Mouse (Mus musculus) erythroblast, adult 5-6 weeks (primary cell): ENCODE data around the gene Mmaa. TPM values are rescaled to one million over a fixed set of nuclear protein-coding genes. Genes with fewer than 3 reads are reported as not detected.

Experiments used
- ATAC-seq: replicated peaks from 2 replicates; pipeline ENCODE4 v1.8.0; 2016; ENCODE audit warnings: moderate number of reproducible peaks, mild to moderate bottlenecking, moderate TSS enrichment, inconsistent platforms; ENCODE audit not compliant: poor library complexity, low FRiP score, severe bottlenecking
- total RNA-seq, 2 experiments: library from RNA; stranded (forward) in 1 of 2; stranded (reverse) in 1 of 2; fragments of 150-400 nt in 1 of 2; fragments of 200-764, 138-1000 nt in 1 of 2; gene quantifications; 2 replicates each; pipeline versions ENCODE4 v1.2.3 to v1.2.4; 2015 to 2017; ENCODE audit warnings: low replicate concordance in 2 of 2

Gene Mmaa
- total RNA-seq, 2 experiments from 2014 or later: 2.5 TPM; not detected in 1

DNA sequence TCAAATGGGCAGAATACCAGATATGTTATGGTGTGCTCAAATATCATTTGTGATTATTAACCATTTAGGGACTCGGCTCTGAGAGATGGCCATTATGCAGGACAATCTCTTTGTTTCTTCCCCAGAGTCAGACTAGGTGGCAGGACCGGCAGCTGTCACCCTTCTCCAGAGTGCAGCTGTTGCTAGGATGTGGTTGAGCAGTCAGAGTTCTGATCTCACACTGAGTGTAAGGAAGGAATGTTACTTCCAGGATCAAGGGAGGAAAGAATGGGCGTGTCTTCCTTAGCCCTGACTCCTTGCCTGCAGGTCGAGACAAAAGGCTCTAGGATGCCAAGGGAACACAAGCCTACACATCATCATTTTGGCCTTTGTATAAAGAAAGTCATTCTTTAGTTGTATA, 67.5 kb downstream of the Mmaa start:
- no peak for ATAC-seq

- ATAC-seq: no peak
Observed at GRCm38 (mm10) chr8:79226046-79226445, 68.7 kb downstream of the Mmaa start.

- ATAC-seq: no peak
Observed at GRCm38 (mm10) chr8:79225586-79225985, 69.2 kb downstream of the Mmaa start.

DNA sequence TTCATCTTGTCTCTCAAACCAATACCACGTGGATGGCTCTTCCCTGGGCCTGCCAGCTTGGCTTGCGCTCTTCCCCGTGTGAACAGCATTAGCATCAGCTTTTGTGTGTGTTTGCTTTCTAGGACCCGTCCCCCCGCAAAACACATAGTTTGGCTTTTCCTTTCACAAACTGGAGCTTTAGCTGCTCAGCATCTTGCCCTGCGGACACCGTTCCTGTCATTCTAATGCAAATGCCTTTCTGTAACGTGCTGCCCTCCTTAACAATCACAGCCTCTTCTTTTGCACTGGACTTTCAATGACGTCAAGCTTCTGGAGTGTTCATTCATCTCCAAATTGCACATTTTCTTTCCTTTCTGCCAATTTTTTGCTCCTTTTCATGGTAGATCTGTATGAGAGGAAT, 70.4 kb downstream of the Mmaa start:
- ATAC-seq: no peak

DNA sequence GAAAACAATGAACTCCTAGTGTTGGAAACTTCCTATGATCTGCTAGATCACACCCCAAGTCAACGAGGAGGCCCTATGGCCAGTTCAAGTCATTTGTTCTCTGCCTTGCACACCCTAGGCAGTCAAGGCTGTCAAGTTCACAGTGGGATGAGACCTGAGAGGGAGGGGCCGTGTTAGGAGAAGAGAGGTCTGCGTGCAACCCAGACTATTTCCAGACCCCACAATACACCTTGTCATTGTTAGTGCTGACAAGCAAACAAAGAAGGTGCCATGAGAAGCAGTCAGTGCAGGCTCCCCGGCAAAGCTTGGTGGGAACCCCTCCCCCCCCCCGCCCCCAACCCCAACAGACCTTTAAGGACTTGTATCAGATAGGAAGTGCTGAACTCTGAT, 72.0 kb downstream of the Mmaa start:
- no peak for ATAC-seq

- ATAC-seq: no peak
Observed at GRCm38 (mm10) chr8:79222106-79222751, 72.5 kb downstream of the Mmaa start.

Other genes starting within 250 kb of the Mmaa start
- not detected in 2 replicates for gene 1700011L22Rik, start 46.4 kb downstream of the Mmaa start, total RNA-seq (2015; ENCODE audit: low replicate concordance)
- gene 1700011L22Rik, start 46.4 kb downstream of the Mmaa start, total RNA-seq (2017; ENCODE audit: low replicate concordance): not detected in 2 replicates
- 1.5 and 1.9 TPM in 2 replicates for gene Smad1, start 104.6 kb upstream of the Mmaa start, total RNA-seq (2015; ENCODE audit: low replicate concordance)
- 1.9 and 2.6 TPM in 2 replicates for gene Smad1, start 104.6 kb upstream of the Mmaa start, total RNA-seq (2017; ENCODE audit: low replicate concordance)